Mouse (Mus musculus) lung, adult 18-20 months (tissue): Measurements from ENCODE around the gene Gm1140.
"Not testable (repeated sequence)": the region's sequence is repeated elsewhere in the genome, so short reads cannot be mapped to it uniquely, and the experiment has no call there.

Source experiments
- DNase-seq, 2 experiments: peaks; one replicate each; pipeline ENCODE4 v3.0.0; 2022; ENCODE audit warnings: mixed read lengths in 2 of 2

Gene Gm1140

DNA sequence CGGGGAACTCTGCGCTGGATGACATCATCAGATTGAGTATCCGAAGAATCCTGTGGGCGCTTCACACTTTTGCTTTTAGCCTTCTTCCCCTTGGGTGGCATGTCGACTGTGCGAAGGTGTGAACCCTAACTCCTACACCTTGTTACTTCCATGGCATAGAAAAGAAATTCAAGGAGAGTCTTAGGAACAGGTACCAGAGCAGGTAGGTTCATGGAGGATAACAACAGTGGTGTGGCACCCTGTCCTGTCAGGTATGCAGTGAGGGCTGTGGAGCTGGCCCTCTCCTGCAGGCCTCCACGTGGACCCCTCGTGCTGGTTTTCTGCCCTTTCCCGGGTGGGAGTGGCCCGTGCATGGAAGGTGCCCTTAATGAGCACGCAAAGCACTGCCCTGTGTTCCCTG is at the start of gene Gm1140:
Gene Gm1140, minus strand, starts transcription at position 101 of the 400 bp plus-strand sequence.
- DNase-seq: not testable (repeated sequence)

DNA sequence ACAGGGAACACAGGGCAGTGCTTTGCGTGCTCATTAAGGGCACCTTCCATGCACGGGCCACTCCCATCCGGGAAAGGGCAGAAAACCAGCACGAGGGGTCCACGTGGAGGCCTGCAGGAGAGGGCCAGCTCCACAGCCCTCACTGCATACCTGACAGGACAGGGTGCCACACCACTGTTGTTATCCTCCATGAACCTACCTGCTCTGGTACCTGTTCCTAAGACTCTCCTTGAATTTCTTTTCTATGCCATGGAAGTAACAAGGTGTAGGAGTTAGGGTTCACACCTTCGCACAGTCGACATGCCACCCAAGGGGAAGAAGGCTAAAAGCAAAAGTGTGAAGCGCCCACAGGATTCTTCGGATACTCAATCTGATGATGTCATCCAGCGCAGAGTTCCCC is 2.0 kb upstream of the Gm1140 start, which contains the start of gene Gm14692:
Gene Gm14692, plus strand, starts transcription at position 301 of the 400 bp plus-strand sequence.
- DNase-seq: not testable (repeated sequence)
